Comparison of ENCODE assay signal across 8 mouse cellular contexts in the genomic region with DNA sequence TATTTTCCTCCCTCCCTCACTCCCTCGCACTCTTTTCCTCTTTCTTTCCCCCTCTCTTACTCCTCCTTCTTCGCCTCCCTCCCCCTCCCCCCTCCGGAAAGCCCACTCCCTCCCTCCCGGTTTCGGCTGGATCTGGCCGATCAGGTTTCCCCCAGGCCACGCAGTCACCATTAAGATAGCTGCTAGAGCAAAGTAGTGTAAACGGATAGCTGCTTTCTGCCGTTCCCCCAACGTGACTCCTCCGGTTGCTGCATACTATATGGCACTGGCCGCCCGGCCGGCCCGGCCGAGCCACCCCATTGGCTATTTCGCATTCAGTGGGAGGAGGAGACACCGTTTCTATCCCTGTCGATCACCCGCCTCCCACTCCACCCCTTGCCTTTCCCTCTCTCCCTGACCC. TPM values are rescaled to one million over a fixed set of nuclear protein-coding genes. Genes with fewer than 3 reads are reported as not detected.
DNase-seq lines count a peak whose midpoint lies in the region; ATAC-seq and TF ChIP-seq lines count a peak whose summit lies in the region.

Gene Six4 (minus strand): TSS at position 261 of the 400 bp plus-strand sequence.

- no peaks in the 10 kb centered on the region for H3K36me3 ChIP-seq in forebrain, embryonic 11.5 days (ENCODE audit: control insufficient read depth, insufficient read depth, low read length)
- 0 out of 2 replicates have a peak, but pooled peaks cover 3% of the 10 kb centered on the region for H3K36me3 ChIP-seq in heart, embryonic 16.5 days (ENCODE audit: control insufficient read depth, insufficient read depth)
- no peaks in the 10 kb centered on the region for H3K36me3 ChIP-seq in liver, postnatal 0 days (replicated peaks; ENCODE audit: insufficient read depth, low read length)
- no peaks in the 10 kb centered on the region for H3K36me3 ChIP-seq in neural tube, embryonic 15.5 days

- WGBS in forebrain, embryonic 11.5 days, result under 1% methylated on average over 20 of the region's 20 CpGs
- WGBS in heart, embryonic 16.5 days, result under 1% methylated on average over 20 of the region's 20 CpGs
- WGBS in liver, postnatal 0 days (ENCODE audit: insufficient replicate concordance), result under 1% methylated on average over 20 of the region's 20 CpGs
- WGBS in neural tube, embryonic 15.5 days, result under 1% methylated on average over 20 of the region's 20 CpGs

- H3K27ac ChIP-seq in forebrain, embryonic 11.5 days (ENCODE audit: low read depth, low read length), result peak within 1 kb of the TSS; percentile 66
- H3K27ac ChIP-seq in heart, embryonic 16.5 days (ENCODE audit: low read length), result peak within 1 kb of the TSS; percentile 68
- no peak within 1 kb of the TSS for H3K27ac ChIP-seq in liver, postnatal 0 days (ENCODE audit: low read depth)
- no peak within 1 kb of the TSS; the same call in 1 of the 2 replicates for H3K27ac ChIP-seq in neural tube, embryonic 15.5 days (replicated peaks)

- peak; percentile 85 for ATAC-seq in forebrain, embryonic 11.5 days (replicated peaks; ENCODE audit: low FRiP score)
- ATAC-seq in heart, embryonic 16.5 days (replicated peaks; ENCODE audit: extremely low read depth, insufficient read depth, low FRiP score), result peak; percentile 88
- ATAC-seq in liver, postnatal 0 days, result peak; percentile 83
- ATAC-seq in neural tube, embryonic 15.5 days (ENCODE audit: low FRiP score), result peak; percentile 88

- peak within 1 kb of the TSS; percentile 98 for H3K4me2 ChIP-seq in forebrain, embryonic 11.5 days (ENCODE audit: low read depth, low read length, severe bottlenecking)
- H3K4me2 ChIP-seq in heart, embryonic 16.5 days (ENCODE audit: low read depth, low read length), result peak within 1 kb of the TSS; percentile 100
- peak within 1 kb of the TSS; percentile 90 for H3K4me2 ChIP-seq in liver, postnatal 0 days (ENCODE audit: low read depth, low read length)
- H3K4me2 ChIP-seq in neural tube, embryonic 15.5 days, result peak within 1 kb of the TSS; percentile 99

- TF ChIP-seq CTCF in brain, embryonic 14.5 days (IDR thresholded peaks at IDR 0.05; ENCODE audit: borderline replicate concordance, extremely low read depth, insufficient read depth, insufficient read length), result no peak
- no peak for TF ChIP-seq CTCF in liver, postnatal 0 days (IDR thresholded peaks at IDR 0.05; ENCODE audit: low read depth)

- no peak for TF ChIP-seq EP300 in liver, postnatal 0 days (IDR thresholded peaks at IDR 0.05; ENCODE audit: low read depth)

- peak within 1 kb of the TSS; percentile 72 for H3K4me3 ChIP-seq in forebrain, embryonic 11.5 days (ENCODE audit: low read depth, low read length)
- peak within 1 kb of the TSS; percentile 87 for H3K4me3 ChIP-seq in heart, embryonic 16.5 days (ENCODE audit: low read length)
- peak within 1 kb of the TSS; percentile 57 for H3K4me3 ChIP-seq in liver, postnatal 0 days (ENCODE audit: low read depth, low read length)
- H3K4me3 ChIP-seq in neural tube, embryonic 15.5 days (replicated peaks), result peak within 1 kb of the TSS; percentile 64

- TF ChIP-seq POLR2A in brain, embryonic 14.5 days (IDR thresholded peaks at IDR 0.05; ENCODE audit: borderline replicate concordance, extremely low read depth, insufficient read depth, insufficient read length, poor library complexity, severe bottlenecking), result no peak

- DNase-seq in ES-CJ7 (ENCODE audit: low read depth, low spot score), result peak; percentile 94
- DNase-seq in brain, embryonic 14.5 days (ENCODE audit: low read depth), result peak; percentile 85
- peak; percentile 91 for DNase-seq in forebrain, embryonic 11.5 days (ENCODE audit: low spot score)
- peak; percentile 85 for DNase-seq in kidney, postnatal 14 days
- DNase-seq in liver, postnatal 0 days, result peak; percentile 62
- peak; percentile 73 to 74 for DNase-seq in urinary bladder, postnatal 4 days (ENCODE audit: low spot score in 2 of 2)

- H3K27me3 ChIP-seq in forebrain, embryonic 11.5 days (ENCODE audit: control insufficient read depth, insufficient read depth, low read length), result no peaks in the 10 kb centered on the region
- peaks cover 4% of the 10 kb centered on the region; the same call in 1 of the 2 replicates for H3K27me3 ChIP-seq in heart, embryonic 16.5 days (ENCODE audit: control insufficient read depth, insufficient read depth, low read length)
- peaks cover 53% of the 10 kb centered on the region for H3K27me3 ChIP-seq in liver, postnatal 0 days (ENCODE audit: insufficient read depth, low read length)
- peaks cover 18% of the 10 kb centered on the region; the same call in 1 of the 2 replicates for H3K27me3 ChIP-seq in neural tube, embryonic 15.5 days (replicated peaks)

- peaks cover 10% of the 10 kb centered on the region for H3K4me1 ChIP-seq in forebrain, embryonic 11.5 days (replicated peaks; ENCODE audit: control insufficient read depth, insufficient read depth, low read length)
- H3K4me1 ChIP-seq in heart, embryonic 16.5 days (ENCODE audit: control insufficient read depth, insufficient read depth, low read length), result peaks cover 11% of the 10 kb centered on the region
- 0 out of 2 replicates have a peak, but pooled peaks cover 3% of the 10 kb centered on the region for H3K4me1 ChIP-seq in liver, postnatal 0 days (ENCODE audit: insufficient read depth)
- H3K4me1 ChIP-seq in neural tube, embryonic 15.5 days, result peaks cover 29% of the 10 kb centered on the region

- peak within 1 kb of the TSS; percentile 83 for H3K9ac ChIP-seq in forebrain, embryonic 11.5 days (ENCODE audit: low read length)
- H3K9ac ChIP-seq in heart, embryonic 16.5 days (ENCODE audit: low read length), result peak within 1 kb of the TSS; percentile 82
- 0 out of 2 replicates have a peak within 1 kb of the TSS, but pooled peaks have one; percentile 9 for H3K9ac ChIP-seq in liver, postnatal 0 days (replicated peaks)
- peak within 1 kb of the TSS; percentile 61 for H3K9ac ChIP-seq in neural tube, embryonic 15.5 days (replicated peaks)

- H3K9me3 ChIP-seq in forebrain, embryonic 11.5 days (ENCODE audit: control insufficient read depth, low read length), result no peaks in the 10 kb centered on the region
- no peaks in the 10 kb centered on the region for H3K9me3 ChIP-seq in heart, embryonic 16.5 days (replicated peaks; ENCODE audit: control insufficient read depth, low read length)
- H3K9me3 ChIP-seq in liver, postnatal 0 days (ENCODE audit: low read length), result no peaks in the 10 kb centered on the region
- H3K9me3 ChIP-seq in neural tube, embryonic 15.5 days (replicated peaks), result no peaks in the 10 kb centered on the region

RNA-seq across cellular contexts. Expression of gene Six4, which starts in this region (rescaled TPM):
- 0.74 and 0.75 TPM in 2 replicates for polyA plus RNA-seq in brain, embryonic 14.5 days (2012; rRNA removed)
- polyA plus RNA-seq in forebrain, embryonic 11.5 days (2014; fragmentation: Nextera tagmentation; extraction: Ambion mirVana), result 5.0 and 5.8 TPM in 2 replicates
- 1.1 and 1.3 TPM in 2 replicates for polyA plus RNA-seq in heart, embryonic 16.5 days (2015; fragmentation: Nextera tagmentation; extraction: Ambion mirVana)
- polyA plus RNA-seq in liver, postnatal 0 days (2015; fragmentation: Nextera tagmentation; extraction: Ambion mirVana), result not detected in 2 replicates
- polyA plus RNA-seq in neural tube, embryonic 15.5 days (2015; fragmentation: Nextera tagmentation; extraction: Ambion mirVana), result 0.54 and 1.3 TPM in 2 replicates

Comparison
In these comparisons a context has a peak if more than half of its experiments do, and no peak if none do; other contexts are left out.
1. Peak in DNase-seq in brain, embryonic 14.5 days; RNA of the gene not detected or under 1 TPM.
2. Peak in DNase-seq, ATAC-seq, H3K4me3 ChIP-seq, H3K9ac ChIP-seq and H3K4me2 ChIP-seq in liver, postnatal 0 days; RNA of the gene not detected or under 1 TPM.
3. H3K27ac ChIP-seq: peak in forebrain, embryonic 11.5 days (single experiment) and heart, embryonic 16.5 days (single experiment); none in liver, postnatal 0 days (single experiment) and neural tube, embryonic 15.5 days (single experiment).
4. H3K9ac ChIP-seq: peak in every context shown above with its lines; median percentile 83 in forebrain, embryonic 11.5 days; 82 in heart, embryonic 16.5 days; 61 in neural tube, embryonic 15.5 days; 9 in liver, postnatal 0 days.
5. Peak in every context shown above with its lines, with median percentiles within 50 percentile points of each other: DNase-seq, ATAC-seq, H3K4me2 ChIP-seq and H3K4me3 ChIP-seq.